Mouse (Mus musculus): ENCODE measurements around the gene Wdr31. TPM values are rescaled to one million over a fixed set of nuclear protein-coding genes. Genes with fewer than 3 reads are reported as not detected.
"Not testable (repeated sequence)": the region's sequence is repeated elsewhere in the genome, so short reads cannot be mapped to it uniquely, and the experiment has no call there.

Wdr31 gene
- total RNA-seq, 1 experiment from 2014 or later: not detected

- ATAC-seq (replicated peaks; ENCODE audit: insufficient number of reproducible peaks, low FRiP score, low TSS enrichment, poor library complexity, severe bottlenecking): no peak
These were observed 30.8 kb upstream of the Wdr31 start for GRCm38 (mm10) chr4:62501534-62501933.

GRCm38 (mm10) chr4:62500799-62501198, 30.1 kb upstream of the Wdr31 start:
- ATAC-seq (replicated peaks; ENCODE audit: insufficient number of reproducible peaks, low FRiP score, low TSS enrichment, poor library complexity, severe bottlenecking): no peak

GRCm38 (mm10) chr4:62496815-62497214, 26.1 kb upstream of the Wdr31 start:
- ATAC-seq (replicated peaks; ENCODE audit: insufficient number of reproducible peaks, low FRiP score, low TSS enrichment, poor library complexity, severe bottlenecking): no peak

GRCm38 (mm10) chr4:62495946-62496345, 25.2 kb upstream of the Wdr31 start:
- ATAC-seq (replicated peaks; ENCODE audit: insufficient number of reproducible peaks, low FRiP score, low TSS enrichment, poor library complexity, severe bottlenecking): no peak; the same call in 1 of the 2 replicates

GRCm38 (mm10) chr4:62494230-62494629, 23.5 kb upstream of the Wdr31 start:
- ATAC-seq (replicated peaks; ENCODE audit: insufficient number of reproducible peaks, low FRiP score, low TSS enrichment, poor library complexity, severe bottlenecking): no peak

- no peak for ATAC-seq (replicated peaks; ENCODE audit: insufficient number of reproducible peaks, low FRiP score, low TSS enrichment, poor library complexity, severe bottlenecking)
These were observed 22.0 kb upstream of the Wdr31 start for GRCm38 (mm10) chr4:62492682-62493081.

DNA sequence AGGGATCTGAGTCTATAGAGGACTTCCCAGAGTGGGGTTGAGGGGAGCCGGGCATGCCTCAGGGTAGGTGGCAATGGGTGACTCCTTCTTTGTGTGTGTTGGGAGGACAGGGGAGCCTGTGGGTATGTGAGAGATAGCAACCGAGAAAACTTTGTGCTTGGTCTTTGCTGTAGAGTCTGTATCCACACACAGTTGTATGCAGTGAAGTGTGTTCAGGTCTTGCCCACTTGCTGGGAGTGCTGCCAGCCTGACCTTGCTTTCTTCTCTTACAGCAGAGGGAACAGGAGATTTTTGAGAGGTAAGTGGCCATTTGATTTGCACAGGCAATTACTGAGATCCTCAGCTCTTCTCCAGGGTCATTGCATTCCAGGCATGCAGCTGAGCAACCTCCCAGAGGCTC, 17.2 kb upstream of the Wdr31 start:
- no peak for ATAC-seq (replicated peaks; ENCODE audit: insufficient number of reproducible peaks, low FRiP score, low TSS enrichment, poor library complexity, severe bottlenecking)

DNA sequence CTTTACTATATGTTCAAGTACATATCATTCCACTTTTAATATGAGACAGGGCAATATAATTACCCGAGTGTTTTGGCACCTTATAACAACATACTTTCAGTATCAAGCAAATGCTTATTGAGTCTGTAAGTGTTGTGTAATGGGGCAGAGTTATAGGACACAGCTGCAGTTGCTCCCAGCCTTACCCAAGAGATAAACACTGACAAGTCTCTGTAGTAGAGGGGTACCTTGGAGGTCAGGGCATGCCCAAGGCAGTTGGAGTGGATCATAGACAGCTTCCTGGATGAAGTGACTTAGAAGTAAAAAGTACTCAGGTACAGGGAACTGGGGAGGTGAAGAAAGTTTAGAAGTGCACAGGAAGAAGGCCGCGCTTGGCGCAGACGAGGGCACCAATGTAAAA, 16.5 kb upstream of the Wdr31 start:
- no peak for ATAC-seq (replicated peaks; ENCODE audit: insufficient number of reproducible peaks, low FRiP score, low TSS enrichment, poor library complexity, severe bottlenecking)

DNA sequence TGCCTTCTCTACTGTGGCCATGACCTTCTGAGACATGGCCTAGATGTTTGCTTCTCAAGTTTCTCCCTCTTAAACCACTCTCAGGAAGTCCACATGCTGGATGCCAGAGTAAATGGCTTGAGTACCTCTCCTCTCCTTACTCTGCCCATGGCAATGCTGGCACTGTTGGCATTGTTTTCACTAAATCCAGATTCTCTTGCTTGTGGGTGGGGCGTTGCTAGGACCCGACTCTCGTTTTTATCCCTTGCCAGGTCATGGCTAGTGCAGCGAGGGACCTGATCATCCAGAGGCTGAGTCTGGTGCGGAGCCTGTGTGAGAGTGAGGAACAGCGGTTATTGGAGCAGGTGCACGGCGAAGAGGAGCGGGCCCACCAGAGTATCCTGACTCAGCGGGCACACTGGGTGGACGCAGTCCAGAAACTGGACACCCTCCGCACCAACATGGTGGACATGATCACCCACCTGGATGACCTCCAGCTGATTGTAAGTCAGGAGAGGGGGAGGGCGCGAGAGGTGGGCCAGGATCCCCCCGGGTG, 15.5 kb upstream of the Wdr31 start:
- no peak for ATAC-seq (replicated peaks; ENCODE audit: insufficient number of reproducible peaks, low FRiP score, low TSS enrichment, poor library complexity, severe bottlenecking)

GRCm38 (mm10) chr4:62485450-62486161, 14.9 kb upstream of the Wdr31 start:
- ATAC-seq (replicated peaks; ENCODE audit: insufficient number of reproducible peaks, low FRiP score, low TSS enrichment, poor library complexity, severe bottlenecking): no peak

GRCm38 (mm10) chr4:62484928-62485327, 14.2 kb upstream of the Wdr31 start:
- ATAC-seq (replicated peaks; ENCODE audit: insufficient number of reproducible peaks, low FRiP score, low TSS enrichment, poor library complexity, severe bottlenecking): no peak

- peak; percentile 79 for ATAC-seq (replicated peaks; ENCODE audit: insufficient number of reproducible peaks, low FRiP score, low TSS enrichment, poor library complexity, severe bottlenecking)
These were observed 10.3 kb upstream of the Wdr31 start for GRCm38 (mm10) chr4:62480709-62481605.

DNA sequence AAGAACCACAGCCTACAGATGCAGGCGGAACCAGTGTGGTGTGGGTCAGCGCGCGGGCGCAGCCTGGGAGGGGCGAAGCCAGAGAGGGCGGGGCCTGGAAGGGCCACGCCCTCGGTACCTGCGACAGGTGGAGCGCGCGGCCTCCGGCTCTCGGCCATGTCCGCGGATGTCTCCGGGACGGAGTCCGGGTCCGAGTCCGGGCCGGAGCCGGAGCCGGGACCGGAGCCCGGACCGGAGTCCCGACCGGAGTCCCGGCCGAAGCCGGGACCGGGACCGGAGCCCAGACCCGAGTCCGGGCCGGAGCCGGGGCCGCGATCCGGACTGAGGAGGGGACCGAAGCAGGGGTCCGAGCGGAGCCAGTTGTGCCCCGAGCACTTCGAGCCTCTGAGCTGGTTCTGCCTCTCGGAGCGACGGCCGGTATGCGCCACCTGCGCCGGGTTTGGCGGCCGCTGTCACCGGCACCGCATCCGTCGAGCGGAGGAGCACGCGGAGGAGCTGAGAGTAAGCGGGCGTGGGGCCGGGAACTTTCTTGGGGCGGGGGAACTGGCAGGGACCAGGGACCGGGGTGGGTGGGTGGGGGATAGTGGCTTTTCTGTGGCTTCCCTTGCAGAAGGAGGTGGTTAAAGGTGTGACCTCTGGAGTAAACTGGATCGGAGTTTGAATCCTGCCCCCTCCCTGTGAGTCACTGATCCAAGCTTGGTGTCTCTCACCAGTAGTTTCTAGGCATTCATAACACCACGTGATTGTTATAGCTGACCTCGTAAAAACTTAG, 9.4 kb upstream of the Wdr31 start, which contains the start of gene Bspry:
TSS of gene Bspry (plus strand) at position 117 of the 772 bp plus-strand sequence.
- ATAC-seq (replicated peaks; ENCODE audit: insufficient number of reproducible peaks, low FRiP score, low TSS enrichment, poor library complexity, severe bottlenecking): peak; percentile 49

DNA sequence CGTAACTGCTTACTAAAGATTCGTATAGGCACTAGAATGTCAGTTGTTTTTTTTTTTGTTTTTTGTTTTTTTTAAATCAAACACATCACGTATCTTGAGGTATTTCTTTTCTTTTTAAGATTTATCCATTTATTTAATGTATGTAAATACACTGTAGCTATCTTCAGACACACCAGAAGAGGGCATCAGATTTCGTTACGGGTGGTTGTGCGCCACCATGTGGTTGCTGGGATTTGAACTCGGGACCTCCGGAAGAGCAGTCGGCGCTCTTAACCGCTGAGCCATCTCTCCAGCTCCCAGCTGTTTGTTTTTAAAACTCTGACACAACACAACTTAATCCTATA, 8.9 kb upstream of the Wdr31 start:
- not testable (repeated sequence) for ATAC-seq (replicated peaks; ENCODE audit: insufficient number of reproducible peaks, low FRiP score, low TSS enrichment, poor library complexity, severe bottlenecking)

- no peak for ATAC-seq (replicated peaks; ENCODE audit: insufficient number of reproducible peaks, low FRiP score, low TSS enrichment, poor library complexity, severe bottlenecking)
These were observed 7.0 kb upstream of the Wdr31 start for GRCm38 (mm10) chr4:62477542-62478244.

DNA sequence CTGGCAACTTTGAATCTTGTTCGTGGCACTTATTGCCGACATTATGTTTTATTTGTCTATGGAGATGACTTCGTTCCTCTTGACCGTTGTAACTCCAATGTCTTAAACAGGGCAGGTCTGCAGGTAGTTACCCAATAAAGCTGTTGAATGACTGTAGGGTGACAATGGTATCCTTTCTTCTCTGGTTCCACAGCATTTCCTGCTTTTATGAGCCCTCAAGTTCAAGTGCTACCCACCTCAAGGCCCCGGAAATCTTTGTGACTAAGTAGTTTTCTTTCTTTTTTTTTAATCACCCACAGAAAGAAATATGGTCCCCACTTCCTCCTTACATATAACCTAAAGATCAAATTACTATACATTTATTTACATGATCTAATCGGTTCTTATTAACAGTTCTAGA, 5.1 kb upstream of the Wdr31 start:
- no peak for ATAC-seq (replicated peaks; ENCODE audit: insufficient number of reproducible peaks, low FRiP score, low TSS enrichment, poor library complexity, severe bottlenecking)

DNA sequence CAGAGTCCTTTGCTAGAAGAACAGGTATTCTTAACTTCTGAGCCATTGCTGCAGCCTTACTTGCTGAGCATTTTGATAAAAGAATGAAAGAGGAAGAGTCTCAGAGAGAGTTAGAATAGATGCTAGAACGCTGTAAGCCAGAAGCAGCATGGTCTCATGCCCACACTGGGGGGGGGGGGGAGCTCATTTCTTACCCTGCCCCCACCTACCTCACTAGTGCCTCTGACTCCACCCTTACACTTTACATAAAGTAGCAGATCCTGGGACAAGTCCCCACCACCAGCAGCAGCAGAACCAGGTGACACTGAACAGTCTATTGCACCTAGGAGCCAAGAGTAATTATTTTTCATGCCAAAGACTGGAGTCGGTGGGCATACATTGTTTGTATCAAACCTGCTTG, 4.4 kb upstream of the Wdr31 start:
- no peak for ATAC-seq (replicated peaks; ENCODE audit: insufficient number of reproducible peaks, low FRiP score, low TSS enrichment, poor library complexity, severe bottlenecking)

DNA sequence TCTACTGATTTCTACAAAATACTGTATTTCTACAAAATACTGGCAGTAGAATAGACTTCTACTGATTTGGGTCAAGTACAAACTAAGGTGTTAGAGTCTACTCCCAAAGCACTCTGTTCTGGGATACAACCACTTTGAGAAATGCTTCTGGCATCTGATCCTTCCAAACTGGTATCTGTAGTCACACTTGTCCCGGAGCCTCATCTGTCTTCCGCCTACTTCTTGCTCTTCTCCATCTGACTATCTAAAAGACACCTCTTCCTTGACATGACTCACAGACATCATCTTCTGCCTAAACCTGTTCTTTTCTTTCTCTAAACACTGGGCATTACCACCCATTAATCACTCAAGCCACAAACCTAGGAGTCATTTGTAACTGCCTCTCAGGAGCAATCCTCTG, 1.4 kb upstream of the Wdr31 start:
- ATAC-seq (replicated peaks; ENCODE audit: insufficient number of reproducible peaks, low FRiP score, low TSS enrichment, poor library complexity, severe bottlenecking): no peak
